Mouse (Mus musculus): ENCODE measurements at regions not wholly inside any gene's neighbourhood (a gene's known extent, or its start where the extent isn't known, plus 50 kb on each side); places are given as distances from the start of the nearest gene placed in this dataset.

DNA sequence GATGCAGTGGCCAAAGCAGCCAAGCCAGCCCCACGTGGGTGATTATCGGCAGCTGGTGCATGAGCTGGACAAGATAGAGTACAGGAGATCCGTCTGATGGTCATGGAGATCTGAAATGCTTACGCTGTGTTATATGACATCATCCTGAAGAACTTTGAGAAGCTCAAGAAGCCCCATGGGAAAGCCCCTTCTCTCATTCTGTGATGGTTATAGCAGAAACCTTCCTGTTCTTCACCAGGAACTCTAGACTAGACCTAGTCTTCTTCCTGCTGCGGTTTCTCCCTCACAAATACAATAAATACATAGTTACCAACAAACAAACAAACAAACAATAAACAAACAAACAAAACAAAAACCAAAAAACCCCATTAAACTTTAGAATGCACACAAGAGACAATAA, 220.7 kb upstream of the Ptger4 start:
- no peaks in the 10 kb centered on the region for H3K4me1 ChIP-seq
- no peaks in the 10 kb centered on the region for H3K27me3 ChIP-seq
- H3K9me3 ChIP-seq, result no peaks in the 10 kb centered on the region
- ATAC-seq (ENCODE audit: insufficient number of reproducible peaks, low FRiP score, low TSS enrichment, low read depth), result no peak
- H3K4me3 ChIP-seq, result no peak overlapping the region
- no peak overlapping the region for H3K4me2 ChIP-seq
- 81% methylated on average over 5 of the region's 5 CpGs for WGBS
- no peaks in the 10 kb centered on the region for H3K36me3 ChIP-seq
- H3K9ac ChIP-seq, result no peak overlapping the region
- no peak overlapping the region for H3K27ac ChIP-seq

DNA sequence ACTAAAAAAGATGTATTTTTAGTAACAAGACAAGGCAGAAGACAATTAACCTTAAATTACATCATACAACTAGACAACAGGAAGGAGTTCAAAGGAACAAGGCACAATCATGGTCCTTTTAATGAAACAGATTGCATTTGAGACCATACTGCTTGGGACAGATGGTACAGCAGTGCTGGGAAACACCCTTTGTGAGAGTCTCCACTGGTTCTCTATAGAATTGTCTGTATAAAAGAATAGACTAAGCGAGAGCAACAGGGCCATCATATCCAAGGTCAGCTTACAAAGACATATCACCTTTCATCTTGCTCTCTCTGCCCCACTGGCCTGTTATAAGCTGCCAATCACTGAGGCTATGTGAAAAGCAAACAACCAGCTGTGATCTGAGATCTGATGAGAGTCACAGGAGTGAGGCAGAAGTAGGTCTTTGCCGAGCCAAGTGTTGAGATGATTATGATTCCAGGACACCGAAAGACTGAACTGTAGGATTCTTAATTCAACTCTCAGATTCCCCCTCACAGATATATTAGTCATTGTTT, 224.6 kb upstream of the Ptger4 start:
- Histone ChIP-seq H3K9ac (no peak overlapping the region), H3K9me3 (no peaks in the 10 kb centered on the region), H3K36me3 (no peaks in the 10 kb centered on the region), H3K27ac (no peak overlapping the region), H3K27me3 (no peaks in the 10 kb centered on the region), H3K4me1 (no peaks in the 10 kb centered on the region), H3K4me2 (no peak overlapping the region), H3K4me3 (no peak overlapping the region)
- WGBS, result 59% methylated on average over 3 of the region's 3 CpGs
- ATAC-seq (ENCODE audit: insufficient number of reproducible peaks, low FRiP score, low TSS enrichment, low read depth), result no peak

DNA sequence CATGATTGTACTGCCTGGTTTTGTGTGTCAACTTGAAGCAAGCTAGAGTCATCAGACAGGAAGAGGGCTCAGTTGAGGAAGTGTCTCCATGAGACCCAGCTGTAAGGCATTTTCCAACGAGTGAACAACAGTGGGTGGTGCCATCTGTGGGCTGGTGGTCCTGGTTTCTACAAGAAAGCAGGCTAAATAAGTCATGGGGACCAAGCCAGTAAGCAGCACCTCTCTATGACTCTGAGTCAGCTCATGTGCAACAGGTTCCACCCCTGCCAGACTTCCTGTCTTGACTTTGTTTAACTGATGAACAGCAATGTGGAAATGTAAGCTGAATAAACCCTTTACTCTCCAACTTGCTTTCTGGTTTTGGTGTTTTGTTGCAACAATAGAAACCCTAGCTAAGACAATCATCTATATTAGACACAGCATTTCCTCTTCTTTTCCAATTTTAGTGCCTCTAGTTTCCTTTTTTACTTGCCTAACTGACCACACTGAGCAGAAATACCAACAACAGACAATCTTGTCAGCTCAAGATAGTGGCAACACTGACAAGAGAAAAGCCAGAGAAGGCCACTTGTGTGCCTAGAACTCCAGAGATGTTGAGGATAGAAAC, 231.5 kb upstream of the Ptger4 start:
- no peaks in the 10 kb centered on the region for H3K4me1 ChIP-seq
- no peak overlapping the region for H3K4me2 ChIP-seq
- no peaks in the 10 kb centered on the region for H3K36me3 ChIP-seq
- no peak overlapping the region for H3K4me3 ChIP-seq
- no peaks in the 10 kb centered on the region for H3K27me3 ChIP-seq
- no peak overlapping the region for H3K9ac ChIP-seq
- H3K9me3 ChIP-seq, result no peaks in the 10 kb centered on the region
- 47% methylated on average over 1 of the region's 1 CpGs for WGBS
- ATAC-seq (ENCODE audit: insufficient number of reproducible peaks, low FRiP score, low TSS enrichment, low read depth), result no peak
- no peak overlapping the region for H3K27ac ChIP-seq

DNA sequence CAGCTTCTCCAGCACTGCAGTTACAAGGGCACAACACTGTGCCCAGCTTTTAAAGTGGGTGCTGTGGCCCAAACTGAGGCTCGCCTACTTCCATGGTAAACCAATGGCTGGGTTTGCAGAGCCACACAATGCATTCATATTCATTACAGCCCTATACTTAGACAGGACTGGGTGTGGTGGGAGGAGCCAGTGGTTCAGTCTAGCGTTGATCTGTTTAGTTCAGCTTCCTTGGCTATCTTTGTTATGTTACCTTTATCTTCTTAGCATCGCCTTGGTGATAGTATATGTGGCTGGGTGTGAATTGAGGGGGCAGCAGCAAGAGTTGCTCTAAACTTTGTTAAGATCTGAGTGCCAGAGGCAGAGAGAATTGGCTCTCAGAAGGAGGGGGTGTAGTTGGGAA, 249.3 kb upstream of the Ptger4 start:
- no peak for ATAC-seq (ENCODE audit: insufficient number of reproducible peaks, low FRiP score, low TSS enrichment, low read depth)
- Histone ChIP-seq H3K4me2 (no peak overlapping the region), H3K9ac (no peak overlapping the region), H3K4me3 (no peak overlapping the region), H3K4me1 (no peaks in the 10 kb centered on the region), H3K27me3 (no peaks in the 10 kb centered on the region), H3K9me3 (no peaks in the 10 kb centered on the region), H3K27ac (no peak overlapping the region), H3K36me3 (no peaks in the 10 kb centered on the region)
- WGBS, result 81% methylated on average over 3 of the region's 3 CpGs

DNA sequence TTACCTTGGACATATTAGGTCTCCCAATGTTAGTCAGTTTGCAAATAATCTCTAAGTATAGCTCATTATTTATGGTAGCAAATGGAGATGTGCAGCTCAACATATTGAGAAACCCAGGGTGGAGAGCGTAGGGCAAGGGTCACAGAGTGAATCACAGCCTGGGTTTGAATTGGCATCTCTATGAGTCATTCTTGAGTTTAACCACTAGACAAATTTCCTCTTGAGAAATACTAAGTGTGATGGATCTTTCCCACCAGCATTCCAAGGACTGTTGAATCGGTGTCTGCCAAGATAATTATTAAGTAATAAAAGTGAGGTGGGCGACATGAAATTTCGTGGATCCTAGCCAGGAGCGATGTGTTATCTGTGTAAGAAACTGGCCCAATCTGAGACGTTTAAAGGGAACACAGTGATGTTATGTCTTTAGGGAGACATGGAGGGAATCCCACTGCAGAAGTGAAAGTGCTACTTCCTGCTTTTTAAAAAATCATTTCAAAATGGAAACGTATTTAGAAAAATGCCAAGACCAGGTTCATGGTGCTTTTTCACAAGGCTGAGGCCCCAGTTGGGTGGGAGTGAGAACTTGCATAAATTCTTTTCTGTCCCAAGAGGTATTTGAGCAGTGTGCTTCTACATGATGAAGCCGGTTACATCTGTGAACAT, 251.3 kb upstream of the Ptger4 start:
- ATAC-seq (ENCODE audit: insufficient number of reproducible peaks, low FRiP score, low TSS enrichment, low read depth), result no peak
- WGBS, result 71% methylated on average over 8 of the region's 8 CpGs

DNA sequence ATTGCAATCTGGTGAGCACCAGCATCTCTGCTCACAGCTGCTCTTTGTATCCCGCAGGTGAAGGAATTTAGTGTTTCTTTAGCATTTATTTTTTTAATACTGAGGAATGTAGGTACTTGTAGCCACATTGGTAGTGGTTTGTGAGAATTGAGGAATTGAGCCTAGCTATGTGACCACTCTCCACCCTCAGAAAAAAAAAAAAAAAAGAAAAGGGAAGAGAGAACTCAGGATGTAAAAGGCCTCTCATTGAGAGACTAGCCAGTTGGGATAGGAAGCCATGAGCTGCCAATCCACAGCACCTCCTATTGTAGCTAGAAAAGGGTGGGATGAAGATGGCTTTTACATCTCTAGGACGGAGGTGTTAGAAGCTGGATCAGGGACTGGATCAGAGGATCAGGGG, 252.0 kb upstream of the Ptger4 start:
- H3K9me3 ChIP-seq, result no peaks in the 10 kb centered on the region
- no peak overlapping the region for H3K27ac ChIP-seq
- H3K27me3 ChIP-seq, result no peaks in the 10 kb centered on the region
- ATAC-seq (ENCODE audit: insufficient number of reproducible peaks, low FRiP score, low TSS enrichment, low read depth), result no peak
- H3K4me3 ChIP-seq, result no peak overlapping the region
- H3K4me1 ChIP-seq, result no peaks in the 10 kb centered on the region
- H3K9ac ChIP-seq, result no peak overlapping the region
- H3K4me2 ChIP-seq, result no peak overlapping the region
- 77% methylated on average over 2 of the region's 2 CpGs for WGBS
- H3K36me3 ChIP-seq, result no peaks in the 10 kb centered on the region

More for the DNA sequence above, 251.3 kb upstream of the Ptger4 start:
- Histone ChIP-seq H3K36me3 (no peaks in the 10 kb centered on the region), H3K4me1 (no peaks in the 10 kb centered on the region), H3K4me2 (no peak overlapping the region), H3K9me3 (no peaks in the 10 kb centered on the region), H3K4me3 (no peak overlapping the region), H3K27me3 (no peaks in the 10 kb centered on the region), H3K27ac (no peak overlapping the region), H3K9ac (no peak overlapping the region)

DNA sequence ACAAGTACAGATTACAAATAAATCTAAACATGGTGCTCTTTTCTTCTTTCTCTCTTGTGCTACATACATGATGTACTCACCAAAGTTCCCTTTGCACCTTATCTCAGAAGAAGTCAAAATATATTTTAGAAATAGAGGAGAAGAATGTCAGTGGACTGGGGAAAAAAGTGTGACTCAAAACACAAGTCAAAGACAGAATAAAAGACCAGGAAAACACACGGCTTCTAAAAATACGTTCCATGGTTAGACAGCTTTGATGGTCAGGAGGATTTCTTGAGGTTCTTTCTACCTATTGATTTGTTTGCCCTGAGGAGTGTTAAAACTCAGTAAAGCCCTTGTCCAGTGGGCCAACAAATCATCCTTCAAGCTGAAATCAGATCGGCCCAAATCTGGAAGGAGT, 260.5 kb upstream of the Ptger4 start:
- Histone ChIP-seq H3K36me3 (no peaks in the 10 kb centered on the region), H3K4me2 (no peak overlapping the region), H3K4me3 (no peak overlapping the region), H3K4me1 (no peaks in the 10 kb centered on the region), H3K27ac (no peak overlapping the region), H3K9ac (no peak overlapping the region), H3K27me3 (no peaks in the 10 kb centered on the region), H3K9me3 (no peaks in the 10 kb centered on the region)
- 84% methylated on average over 3 of the region's 3 CpGs for WGBS
- no peak for ATAC-seq (ENCODE audit: insufficient number of reproducible peaks, low FRiP score, low TSS enrichment, low read depth)

DNA sequence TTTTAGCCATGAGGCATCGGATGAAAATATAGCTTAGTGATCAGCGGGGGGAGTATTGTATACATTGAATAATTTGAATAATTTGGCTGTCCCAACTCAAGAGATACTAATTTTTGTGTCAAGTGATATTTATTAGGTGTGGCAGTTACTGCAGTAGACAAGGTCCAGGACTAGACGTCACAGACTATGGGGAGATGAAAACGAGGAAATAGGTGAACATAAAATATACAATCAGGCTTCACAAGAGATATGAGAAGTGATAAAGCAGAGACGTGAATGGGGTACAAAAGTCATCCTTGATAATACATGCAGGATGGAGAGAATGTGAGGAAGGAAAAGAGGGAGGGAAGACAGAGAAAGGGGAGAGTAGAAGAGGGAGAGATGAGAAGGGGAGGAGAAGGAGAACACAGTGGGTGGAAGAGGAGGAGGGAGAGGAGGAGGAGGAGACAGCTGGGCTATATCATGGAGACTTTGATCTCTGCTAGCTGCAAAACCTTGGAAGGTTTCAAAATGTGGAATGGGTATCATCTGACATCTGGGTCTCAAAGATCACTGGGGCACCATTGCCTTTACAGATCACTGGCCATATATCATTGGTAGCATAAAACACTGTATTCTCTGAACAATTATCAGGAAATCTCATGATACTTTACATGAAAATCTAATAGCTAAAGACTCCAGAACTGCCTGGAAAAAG, 263.0 kb upstream of the Ptger4 start:
- Histone ChIP-seq H3K4me2 (no peak overlapping the region), H3K9ac (no peak overlapping the region), H3K27me3 (no peaks in the 10 kb centered on the region), H3K36me3 (no peaks in the 10 kb centered on the region), H3K27ac (no peak overlapping the region), H3K4me1 (no peaks in the 10 kb centered on the region), H3K4me3 (no peak overlapping the region), H3K9me3 (no peaks in the 10 kb centered on the region)
- WGBS, result 76% methylated on average over 5 of the region's 5 CpGs
- no peak for ATAC-seq (ENCODE audit: insufficient number of reproducible peaks, low FRiP score, low TSS enrichment, low read depth)

DNA sequence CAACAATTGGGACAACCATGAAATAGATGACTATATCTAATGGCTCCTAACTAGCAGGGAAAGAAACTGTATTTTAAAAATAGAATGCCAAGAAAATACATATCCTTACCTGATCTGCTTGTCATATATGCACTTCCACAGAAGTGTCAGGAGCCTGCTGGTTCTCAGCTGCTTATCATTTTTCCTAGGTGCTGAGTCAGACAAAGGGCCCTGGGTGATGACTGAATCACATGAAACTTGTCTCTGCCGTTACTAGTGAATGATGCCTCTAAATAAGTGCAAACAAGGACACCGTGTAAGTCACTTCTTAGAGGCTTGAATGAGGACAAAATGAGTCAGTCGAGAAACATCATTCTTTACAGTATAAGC, 263.5 kb upstream of the Ptger4 start:
- no peaks in the 10 kb centered on the region for H3K36me3 ChIP-seq
- H3K9me3 ChIP-seq, result no peaks in the 10 kb centered on the region
- H3K27ac ChIP-seq, result no peak overlapping the region
- H3K4me2 ChIP-seq, result no peak overlapping the region
- 75% methylated on average over 3 of the region's 3 CpGs for WGBS
- H3K4me3 ChIP-seq, result no peak overlapping the region
- H3K9ac ChIP-seq, result no peak overlapping the region
- ATAC-seq (ENCODE audit: insufficient number of reproducible peaks, low FRiP score, low TSS enrichment, low read depth), result no peak
- no peaks in the 10 kb centered on the region for H3K27me3 ChIP-seq
- no peaks in the 10 kb centered on the region for H3K4me1 ChIP-seq

DNA sequence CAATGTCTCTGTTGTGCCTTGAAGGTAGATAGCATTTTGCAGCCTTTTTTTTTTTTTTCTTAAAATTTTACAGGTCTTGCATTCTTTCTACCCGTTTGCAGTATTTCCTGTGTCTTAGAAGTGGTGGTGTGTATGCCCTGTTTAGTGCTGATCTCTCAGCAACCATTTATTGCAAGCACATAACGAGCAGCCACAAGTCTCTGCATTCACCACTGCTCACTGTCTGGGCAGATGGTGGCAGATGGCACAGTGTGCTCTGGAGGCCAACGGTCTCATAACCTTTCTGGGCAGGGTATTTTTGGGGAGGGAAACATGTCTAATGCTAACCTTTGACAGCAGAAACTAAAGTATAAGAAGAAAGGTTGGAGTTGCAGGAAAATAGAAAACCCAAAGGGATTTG, 266.1 kb upstream of the Ptger4 start:
- H3K27ac ChIP-seq, result no peak overlapping the region
- no peaks in the 10 kb centered on the region for H3K27me3 ChIP-seq
- no peak overlapping the region for H3K4me2 ChIP-seq
- no peaks in the 10 kb centered on the region for H3K36me3 ChIP-seq
- H3K4me3 ChIP-seq, result no peak overlapping the region
- WGBS, result 28% methylated on average over 3 of the region's 3 CpGs
- no peak for ATAC-seq (ENCODE audit: insufficient number of reproducible peaks, low FRiP score, low TSS enrichment, low read depth)
- no peak overlapping the region for H3K9ac ChIP-seq
- H3K4me1 ChIP-seq, result no peaks in the 10 kb centered on the region
- H3K9me3 ChIP-seq, result no peaks in the 10 kb centered on the region

DNA sequence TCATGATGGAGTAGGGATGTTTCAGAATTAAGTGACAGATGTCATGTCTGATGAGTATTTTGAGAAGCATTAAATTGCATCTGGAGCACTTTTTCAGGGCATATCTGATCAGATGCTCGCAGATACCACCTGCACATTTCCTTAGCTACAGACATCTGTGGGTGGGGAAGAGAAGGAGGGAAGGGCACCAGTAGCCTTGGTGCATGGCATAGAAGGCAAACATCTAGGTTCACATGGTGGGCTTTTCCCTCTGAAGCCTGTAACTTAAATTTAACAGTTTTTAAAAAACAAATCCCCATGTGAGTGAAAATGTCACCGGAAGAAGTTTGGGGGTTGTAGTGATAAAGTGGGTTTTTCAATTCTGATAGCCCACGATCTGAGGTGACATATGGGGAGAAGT, 267.1 kb upstream of the Ptger4 start:
- 85% methylated on average over 3 of the region's 3 CpGs for WGBS
- H3K4me2 ChIP-seq, result no peak overlapping the region
- H3K36me3 ChIP-seq, result no peaks in the 10 kb centered on the region
- no peaks in the 10 kb centered on the region for H3K9me3 ChIP-seq
- no peak overlapping the region for H3K9ac ChIP-seq
- no peaks in the 10 kb centered on the region for H3K27me3 ChIP-seq
- no peak overlapping the region for H3K4me3 ChIP-seq
- no peaks in the 10 kb centered on the region for H3K4me1 ChIP-seq
- no peak for ATAC-seq (ENCODE audit: insufficient number of reproducible peaks, low FRiP score, low TSS enrichment, low read depth)
- H3K27ac ChIP-seq, result no peak overlapping the region

DNA sequence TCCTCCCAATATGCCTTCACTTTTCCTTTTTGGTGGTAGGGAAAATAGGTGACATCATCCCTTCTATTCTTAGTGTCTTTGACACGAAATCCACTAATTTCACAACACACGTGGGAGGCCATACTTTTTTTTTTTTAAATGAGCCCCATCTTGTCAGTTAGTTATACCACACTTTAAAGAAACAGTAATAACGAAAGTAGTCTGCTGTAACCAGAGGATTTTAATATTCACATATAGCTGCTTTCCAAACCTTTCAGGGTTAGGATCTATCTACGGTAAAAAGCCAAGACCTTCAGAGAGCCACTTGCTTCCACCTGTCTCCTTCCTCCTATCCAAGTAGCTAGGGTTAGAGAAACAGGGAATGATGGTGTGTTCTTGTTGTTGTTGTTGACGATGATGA, 268.6 kb upstream of the Ptger4 start:
- Histone ChIP-seq H3K27ac (no peak overlapping the region), H3K4me1 (no peaks in the 10 kb centered on the region), H3K9ac (no peak overlapping the region), H3K4me2 (no peak overlapping the region), H3K27me3 (no peaks in the 10 kb centered on the region), H3K9me3 (no peaks in the 10 kb centered on the region), H3K36me3 (no peaks in the 10 kb centered on the region), H3K4me3 (no peak overlapping the region)
- WGBS, result 68% methylated on average over 5 of the region's 5 CpGs
- no peak for ATAC-seq (ENCODE audit: insufficient number of reproducible peaks, low FRiP score, low TSS enrichment, low read depth)
